In the genomic region with DNA sequence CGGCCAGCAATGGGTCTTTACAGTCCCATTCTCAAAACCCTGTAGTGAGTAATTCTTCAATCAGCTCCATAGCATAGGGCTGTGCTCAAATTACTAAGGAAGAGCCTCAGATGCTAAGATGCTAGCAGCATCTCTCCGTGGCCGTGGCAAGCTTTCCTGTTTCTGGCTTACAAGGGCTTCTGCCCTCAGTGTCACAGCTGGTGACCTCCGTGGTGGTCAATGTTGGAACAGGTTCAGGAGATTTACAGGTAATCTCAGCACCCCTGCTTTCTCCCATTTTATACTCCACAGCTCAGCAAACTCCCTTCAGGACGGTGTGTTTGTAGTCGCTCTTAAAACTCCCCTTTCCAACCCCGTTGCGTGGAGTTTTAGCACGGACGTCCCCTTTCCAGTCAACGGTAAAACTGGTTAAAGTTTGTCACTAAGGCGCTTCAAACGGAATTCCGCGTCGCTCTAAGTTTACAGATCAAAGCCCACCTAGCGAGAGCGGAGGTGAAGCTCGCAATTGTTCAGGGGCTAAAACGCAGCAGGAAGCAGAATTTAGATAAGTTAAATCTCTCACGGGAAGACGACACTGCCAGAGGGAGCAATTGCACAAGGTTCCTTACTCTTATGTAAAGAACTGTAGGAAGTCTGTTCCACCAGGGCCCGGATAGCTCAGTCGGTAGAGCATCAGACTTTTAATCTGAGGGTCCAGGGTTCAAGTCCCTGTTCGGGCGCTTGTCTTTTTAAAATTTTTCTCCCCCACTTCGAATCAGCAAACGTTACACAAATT, we compare ENCODE assay signal across 8 mouse cellular contexts. TPM values are rescaled to one million over a fixed set of nuclear protein-coding genes. Genes with fewer than 3 reads are reported as not detected.
DNase-seq lines count a peak whose midpoint lies in the region; ATAC-seq and TF ChIP-seq lines count a peak whose summit lies in the region.

No protein-coding gene starts in this region.

- H3K9ac ChIP-seq in embryonic facial prominence, embryonic 12.5 days = peak overlapping the region; percentile 52
- peak overlapping the region; percentile 68 for H3K9ac ChIP-seq in heart, embryonic 12.5 days
- peak overlapping the region; percentile 55 for H3K9ac ChIP-seq in kidney, postnatal 0 days (ENCODE audit: low read depth, low read length)
- peak overlapping the region; percentile 72 for H3K9ac ChIP-seq in liver, adult 2 months (ENCODE audit: low read depth, low read length)
- peak overlapping the region; percentile 72 for H3K9ac ChIP-seq in stomach, embryonic 16.5 days (ENCODE audit: low read length)

- DNase-seq in B cell, adult 2 months = peak; percentile 72 to 77
- peak; percentile 46 for DNase-seq in adrenal gland, postnatal 25 days
- peak; percentile 91 for DNase-seq in kidney, postnatal 0 days (ENCODE audit: low spot score)
- no peak for DNase-seq in liver, adult 2 months (ENCODE audit: extremely low read depth, low read depth, low spot score)

- TF ChIP-seq CTCF in kidney, postnatal 0 days (IDR thresholded peaks at IDR 0.05; ENCODE audit: low read depth) = no peak
- no peak for TF ChIP-seq CTCF in liver, adult 2 months (IDR thresholded peaks at IDR 0.05; ENCODE audit: low read depth, low read length)

- peak overlapping the region; percentile 54 for H3K4me2 ChIP-seq in embryonic facial prominence, embryonic 12.5 days (replicated peaks)
- H3K4me2 ChIP-seq in heart, embryonic 12.5 days = peak overlapping the region; percentile 64
- peak overlapping the region; percentile 54 for H3K4me2 ChIP-seq in kidney, postnatal 0 days (ENCODE audit: low read length)
- peak overlapping the region; percentile 54 for H3K4me2 ChIP-seq in stomach, embryonic 16.5 days (ENCODE audit: low read depth, low read length)

- H3K36me3 ChIP-seq in embryonic facial prominence, embryonic 12.5 days = no peaks in the 10 kb centered on the region
- H3K36me3 ChIP-seq in heart, embryonic 12.5 days = no peaks in the 10 kb centered on the region
- H3K36me3 ChIP-seq in kidney, postnatal 0 days (ENCODE audit: insufficient read depth, low read length) = no peaks in the 10 kb centered on the region
- H3K36me3 ChIP-seq in liver, adult 2 months (ENCODE audit: control insufficient read depth, insufficient read depth, low read length) = no peaks in the 10 kb centered on the region
- no peaks in the 10 kb centered on the region for H3K36me3 ChIP-seq in stomach, embryonic 16.5 days (ENCODE audit: control insufficient read depth, insufficient read depth, low read length)

- TF ChIP-seq POLR2A in liver, adult 2 months (IDR thresholded peaks at IDR 0.05; ENCODE audit: extremely low read depth, insufficient read depth, low read length) = no peak

- no peaks in the 10 kb centered on the region for H3K79me2 ChIP-seq in liver, adult 2 months (ENCODE audit: control insufficient read depth, insufficient read depth, low read length)

- H3K9me3 ChIP-seq in embryonic facial prominence, embryonic 12.5 days = no peaks in the 10 kb centered on the region
- 0 out of 2 replicates have a peak, but pooled peaks cover 2% of the 10 kb centered on the region for H3K9me3 ChIP-seq in heart, embryonic 12.5 days (replicated peaks)
- no peaks in the 10 kb centered on the region for H3K9me3 ChIP-seq in kidney, postnatal 0 days (replicated peaks; ENCODE audit: low read length)
- H3K9me3 ChIP-seq in stomach, embryonic 16.5 days (replicated peaks; ENCODE audit: control insufficient read depth, low read length) = no peaks in the 10 kb centered on the region

- peaks cover 7% of the 10 kb centered on the region; the same call in 1 of the 2 replicates for H3K4me1 ChIP-seq in embryonic facial prominence, embryonic 12.5 days
- peaks cover 7% of the 10 kb centered on the region; the same call in 1 of the 2 replicates for H3K4me1 ChIP-seq in heart, embryonic 12.5 days (replicated peaks)
- no peaks in the 10 kb centered on the region for H3K4me1 ChIP-seq in kidney, postnatal 0 days (replicated peaks; ENCODE audit: insufficient read depth, low read length)
- H3K4me1 ChIP-seq in liver, adult 2 months (ENCODE audit: control insufficient read depth, insufficient read depth, low read length) = peaks cover 1% of the 10 kb centered on the region; the same call in 1 of the 2 replicates
- peaks cover 9% of the 10 kb centered on the region for H3K4me1 ChIP-seq in stomach, embryonic 16.5 days (ENCODE audit: control insufficient read depth, insufficient read depth, low read length)

- under 1% methylated on average over 28 of the region's 28 CpGs for WGBS in embryonic facial prominence, embryonic 12.5 days
- WGBS in heart, embryonic 12.5 days = 1% methylated on average over 28 of the region's 28 CpGs
- under 1% methylated on average over 28 of the region's 28 CpGs for WGBS in kidney, postnatal 0 days
- 1% methylated on average over 28 of the region's 28 CpGs for WGBS in liver, adult 2 months
- under 1% methylated on average over 28 of the region's 28 CpGs for WGBS in stomach, embryonic 16.5 days

- no peak for ATAC-seq in embryonic facial prominence, embryonic 12.5 days (ENCODE audit: insufficient number of reproducible peaks, insufficient read depth, low FRiP score, low TSS enrichment)
- peak; percentile 73 for ATAC-seq in heart, embryonic 12.5 days (ENCODE audit: insufficient number of reproducible peaks, low FRiP score)
- ATAC-seq in kidney, postnatal 0 days (replicated peaks; ENCODE audit: low FRiP score, low read depth) = peak; percentile 80
- ATAC-seq in monocyte, adult 5-6 weeks (replicated peaks; ENCODE audit: insufficient number of reproducible peaks, low FRiP score, low TSS enrichment, poor library complexity, severe bottlenecking) = peak; percentile 70; the same call in 1 of the 2 replicates
- peak; percentile 90 for ATAC-seq in stomach, embryonic 16.5 days (ENCODE audit: insufficient read depth, low FRiP score)

- H3K4me3 ChIP-seq in embryonic facial prominence, embryonic 12.5 days = peak overlapping the region; percentile 51
- H3K4me3 ChIP-seq in heart, embryonic 12.5 days = peak overlapping the region; percentile 56
- H3K4me3 ChIP-seq in kidney, postnatal 0 days (replicated peaks; ENCODE audit: low read depth, low read length) = peak overlapping the region; percentile 49
- H3K4me3 ChIP-seq in liver, adult 2 months (ENCODE audit: insufficient read depth, low read depth, low read length) = peak overlapping the region; percentile 67
- peak overlapping the region; percentile 61 for H3K4me3 ChIP-seq in stomach, embryonic 16.5 days (replicated peaks; ENCODE audit: low read length)

- peak overlapping the region; percentile 76 for H3K27ac ChIP-seq in embryonic facial prominence, embryonic 12.5 days
- H3K27ac ChIP-seq in heart, embryonic 12.5 days (ENCODE audit: poor library complexity, severe bottlenecking) = peak overlapping the region; percentile 26
- peak overlapping the region; percentile 60 for H3K27ac ChIP-seq in kidney, postnatal 0 days
- peak overlapping the region; percentile 11 for H3K27ac ChIP-seq in liver, adult 2 months (replicated peaks; ENCODE audit: insufficient read depth, low read depth, low read length)
- H3K27ac ChIP-seq in stomach, embryonic 16.5 days (ENCODE audit: low read length) = peak overlapping the region; percentile 82

- H3K27me3 ChIP-seq in embryonic facial prominence, embryonic 12.5 days = no peaks in the 10 kb centered on the region
- no peaks in the 10 kb centered on the region for H3K27me3 ChIP-seq in heart, embryonic 12.5 days (replicated peaks)
- no peaks in the 10 kb centered on the region for H3K27me3 ChIP-seq in kidney, postnatal 0 days (ENCODE audit: insufficient read depth, low read length)
- H3K27me3 ChIP-seq in liver, adult 2 months (ENCODE audit: control insufficient read depth, insufficient read depth, low read length) = no peaks in the 10 kb centered on the region
- H3K27me3 ChIP-seq in stomach, embryonic 16.5 days (ENCODE audit: control insufficient read depth, insufficient read depth, low read length) = no peaks in the 10 kb centered on the region

RNA-seq across cellular contexts. Expression of gene Mdm4, which starts 3.1 kb away (rescaled TPM):
- total RNA-seq in adrenal gland, postnatal 25 days (2021) = 91.6 and 115 TPM in 2 replicates
- 46.9 and 49.0 TPM in 2 replicates for polyA plus RNA-seq in embryonic facial prominence, embryonic 12.5 days (2016; fragmentation: Nextera tagmentation; extraction: Ambion mirVana)
- 31.3 and 35.5 TPM in 2 replicates for polyA plus RNA-seq in heart, embryonic 12.5 days (2016; fragmentation: Nextera tagmentation; extraction: Ambion mirVana)
- polyA plus RNA-seq in kidney, postnatal 0 days (2015; fragmentation: Nextera tagmentation; extraction: Ambion mirVana) = 16.7 and 17.5 TPM in 2 replicates
- 40.9 and 41.8 TPM in 2 replicates for total RNA-seq in liver, adult 2 months (2014; rRNA removed)
- polyA plus RNA-seq in liver, adult 2 months (2012; rRNA removed) = 8.9 and 14.3 TPM in 2 replicates
- total RNA-seq in monocyte, adult 5-6 weeks (2017) = 113 to 271 TPM (median 138 TPM) in 3 replicates
- 32.1 and 33.7 TPM in 2 replicates for polyA plus RNA-seq in stomach, embryonic 16.5 days (2015; fragmentation: Nextera tagmentation; extraction: Ambion mirVana)

RNA-seq across cellular contexts. Expression of gene Pik3c2b, which starts 12.0 kb away (rescaled TPM):
- total RNA-seq in adrenal gland, postnatal 25 days (2021) = 7.9 and 8.3 TPM in 2 replicates
- 9.8 and 10.8 TPM in 2 replicates for polyA plus RNA-seq in embryonic facial prominence, embryonic 12.5 days (2016; fragmentation: Nextera tagmentation; extraction: Ambion mirVana)
- 11.5 and 11.7 TPM in 2 replicates for polyA plus RNA-seq in heart, embryonic 12.5 days (2016; fragmentation: Nextera tagmentation; extraction: Ambion mirVana)
- 3.0 and 3.2 TPM in 2 replicates for polyA plus RNA-seq in kidney, postnatal 0 days (2015; fragmentation: Nextera tagmentation; extraction: Ambion mirVana)
- total RNA-seq in liver, adult 2 months (2014; rRNA removed) = 2.5 TPM in 2 replicates
- polyA plus RNA-seq in liver, adult 2 months (2012; rRNA removed) = 1.6 and 3.3 TPM in 2 replicates
- total RNA-seq in monocyte, adult 5-6 weeks (2017) = 1.4 to 5.4 TPM (median 1.9 TPM) in 3 replicates
- 8.5 and 9.3 TPM in 2 replicates for polyA plus RNA-seq in stomach, embryonic 16.5 days (2015; fragmentation: Nextera tagmentation; extraction: Ambion mirVana)

Comparison
In these comparisons a context has a peak if more than half of its experiments do, and no peak if none do; other contexts are left out.
1. H3K27ac ChIP-seq: peak in every context shown above with its lines; median percentile 82 in stomach, embryonic 16.5 days; 76 in embryonic facial prominence, embryonic 12.5 days; 60 in kidney, postnatal 0 days; 26 in heart, embryonic 12.5 days; 11 in liver, adult 2 months.